ENCODE assay signal across 10 mouse cellular contexts in genomic region chr11:60308061-60308460, GRCm38 (mm10). TPM values are rescaled to one million over a fixed set of nuclear protein-coding genes. Genes with fewer than 3 reads are reported as not detected.
DNase-seq lines count a peak whose midpoint lies in the region; ATAC-seq and TF ChIP-seq lines count a peak whose summit lies in the region.
"Had no signal": no experiment of that assay in that cellular context is flagged by ENCODE, and none has a peak within 500 bp of the region (broad histone marks: within the 10 kb centered on the region; RNA-seq: fewer than 3 reads in every experiment).

No protein-coding gene starts in this region.

- 0 out of 2 replicates have a peak, but pooled peaks have one; percentile 18 for ATAC-seq in kidney, postnatal 0 days (replicated peaks; ENCODE audit: low FRiP score, low read depth)
- ATAC-seq in embryonic facial prominence, embryonic 13.5 days (ENCODE audit: insufficient number of reproducible peaks, insufficient read depth, low FRiP score, low TSS enrichment, low read depth) = no peak
- no peak for ATAC-seq in liver, embryonic 15.5 days (ENCODE audit: insufficient read depth)
- ATAC-seq: CD4-positive, CD25-positive, alpha-beta regulatory T cell, adult 4 months had no signal

- H3K27me3 ChIP-seq in heart, embryonic 10.5 days (ENCODE audit: insufficient read depth, poor library complexity, severe bottlenecking) = no peaks in the 10 kb centered on the region
- H3K27me3 ChIP-seq in kidney, postnatal 0 days (ENCODE audit: insufficient read depth, low read length) = no peaks in the 10 kb centered on the region
- no peaks in the 10 kb centered on the region for H3K27me3 ChIP-seq in embryonic facial prominence, embryonic 13.5 days
- no peaks in the 10 kb centered on the region for H3K27me3 ChIP-seq in liver, embryonic 15.5 days
- H3K27me3 ChIP-seq: forebrain, embryonic 12.5 days had no signal

- H3K9ac ChIP-seq in kidney, postnatal 0 days (ENCODE audit: low read depth, low read length) = no peak overlapping the region
- H3K9ac ChIP-seq in embryonic facial prominence, embryonic 13.5 days = no peak overlapping the region
- H3K9ac ChIP-seq in liver, embryonic 15.5 days = no peak overlapping the region
- H3K9ac ChIP-seq: forebrain, embryonic 12.5 days had no signal

- 78% methylated on average over 2 of the region's 2 CpGs for WGBS in heart, embryonic 10.5 days
- 64% methylated on average over 2 of the region's 2 CpGs for WGBS in kidney, postnatal 0 days
- WGBS in embryonic facial prominence, embryonic 13.5 days = 79% methylated on average over 2 of the region's 2 CpGs
- 70% methylated on average over 2 of the region's 2 CpGs for WGBS in liver, embryonic 15.5 days (ENCODE audit: insufficient replicate concordance)

- no peak overlapping the region for H3K4me2 ChIP-seq in kidney, postnatal 0 days (ENCODE audit: low read length)
- H3K4me2 ChIP-seq in embryonic facial prominence, embryonic 13.5 days = no peak overlapping the region
- H3K4me2 ChIP-seq in liver, embryonic 15.5 days = no peak overlapping the region
- H3K4me2 ChIP-seq: forebrain, embryonic 12.5 days had no signal

- H3K36me3 ChIP-seq in heart, embryonic 10.5 days = 0 out of 2 replicates have a peak, but pooled peaks cover under 1% of the 10 kb centered on the region
- no peaks in the 10 kb centered on the region for H3K36me3 ChIP-seq in kidney, postnatal 0 days (ENCODE audit: insufficient read depth, low read length)
- no peaks in the 10 kb centered on the region for H3K36me3 ChIP-seq in embryonic facial prominence, embryonic 13.5 days
- no peaks in the 10 kb centered on the region for H3K36me3 ChIP-seq in liver, embryonic 15.5 days (replicated peaks)
- H3K36me3 ChIP-seq: forebrain, embryonic 12.5 days had no signal

- DNase-seq in heart, embryonic 10.5 days (ENCODE audit: low spot score) = no peak
- DNase-seq in heart, adult 11 months = no peak
- DNase-seq in kidney, postnatal 0 days (ENCODE audit: low spot score) = no peak
- no peak for DNase-seq in kidney, adult 9 months
- no peak for DNase-seq in thymus, postnatal 4 days
- no peak for DNase-seq in thymus, adult 18-20 months

- peaks cover 37% of the 10 kb centered on the region for H3K4me1 ChIP-seq in heart, embryonic 10.5 days
- H3K4me1 ChIP-seq in kidney, postnatal 0 days (replicated peaks; ENCODE audit: insufficient read depth, low read length) = peaks cover 29% of the 10 kb centered on the region
- H3K4me1 ChIP-seq in embryonic facial prominence, embryonic 13.5 days = peaks cover 58% of the 10 kb centered on the region
- peaks cover 44% of the 10 kb centered on the region for H3K4me1 ChIP-seq in liver, embryonic 15.5 days (replicated peaks)

- H3K4me3 ChIP-seq in heart, embryonic 10.5 days = no peak overlapping the region
- H3K4me3 ChIP-seq in kidney, postnatal 0 days (replicated peaks; ENCODE audit: low read depth, low read length) = no peak overlapping the region
- H3K4me3 ChIP-seq in embryonic facial prominence, embryonic 13.5 days = no peak overlapping the region
- no peak overlapping the region for H3K4me3 ChIP-seq in liver, embryonic 15.5 days (replicated peaks)
- H3K4me3 ChIP-seq: forebrain, embryonic 12.5 days had no signal

- H3K9me3 ChIP-seq in heart, embryonic 10.5 days = no peaks in the 10 kb centered on the region
- H3K9me3 ChIP-seq in kidney, postnatal 0 days (replicated peaks; ENCODE audit: low read length) = no peaks in the 10 kb centered on the region
- H3K9me3 ChIP-seq in embryonic facial prominence, embryonic 13.5 days = no peaks in the 10 kb centered on the region
- no peaks in the 10 kb centered on the region for H3K9me3 ChIP-seq in liver, embryonic 15.5 days (replicated peaks)
- H3K9me3 ChIP-seq: forebrain, embryonic 12.5 days had no signal

- no peak for TF ChIP-seq CTCF in kidney, postnatal 0 days (IDR thresholded peaks at IDR 0.05; ENCODE audit: low read depth)

- H3K27ac ChIP-seq in heart, embryonic 10.5 days = peak overlapping the region; percentile 13; the same call in 1 of the 2 replicates
- peak overlapping the region; percentile 82 for H3K27ac ChIP-seq in kidney, postnatal 0 days
- H3K27ac ChIP-seq in embryonic facial prominence, embryonic 13.5 days = peak overlapping the region; percentile 82
- peak overlapping the region; percentile 72 for H3K27ac ChIP-seq in liver, embryonic 15.5 days (replicated peaks)

RNA-seq across cellular contexts. Expression of gene Tom1l2, which starts 44.6 kb away (rescaled TPM):
- 19.3 and 28.4 TPM in 2 replicates for polyA plus RNA-seq in heart, embryonic 10.5 days (2016; fragmentation: Nextera tagmentation; extraction: Ambion mirVana)
- polyA plus RNA-seq in kidney, postnatal 0 days (2015; fragmentation: Nextera tagmentation; extraction: Ambion mirVana) = 27.9 and 29.9 TPM in 2 replicates
- polyA plus RNA-seq in embryonic facial prominence, embryonic 13.5 days (2015; fragmentation: Nextera tagmentation; extraction: Ambion mirVana) = 27.8 and 29.5 TPM in 2 replicates
- polyA plus RNA-seq in liver, embryonic 15.5 days (2015; fragmentation: Nextera tagmentation; extraction: Ambion mirVana) = 5.3 and 5.8 TPM in 2 replicates

RNA-seq across cellular contexts. Expression of gene Drc3, which starts 45.1 kb away (rescaled TPM):
- polyA plus RNA-seq in heart, embryonic 10.5 days (2016; fragmentation: Nextera tagmentation; extraction: Ambion mirVana) = 1.0 and 2.0 TPM in 2 replicates
- 2.1 and 2.2 TPM in 2 replicates for polyA plus RNA-seq in kidney, postnatal 0 days (2015; fragmentation: Nextera tagmentation; extraction: Ambion mirVana)
- 2.4 and 2.7 TPM in 2 replicates for polyA plus RNA-seq in embryonic facial prominence, embryonic 13.5 days (2015; fragmentation: Nextera tagmentation; extraction: Ambion mirVana)
- 0.25 and 0.48 TPM in 2 replicates for polyA plus RNA-seq in liver, embryonic 15.5 days (2015; fragmentation: Nextera tagmentation; extraction: Ambion mirVana)

Comparison
In these comparisons a context has a peak if more than half of its experiments do, and no peak if none do; other contexts are left out.
1. H3K27ac ChIP-seq: peak in every context shown above with its lines; median percentile 82 in kidney, postnatal 0 days; 82 in embryonic facial prominence, embryonic 13.5 days; 72 in liver, embryonic 15.5 days; 13 in heart, embryonic 10.5 days.